Mouse (Mus musculus) liver, embryonic 15.5 days (tissue): ENCODE results near the gene Fbxo33. TPM values are rescaled to one million over a fixed set of nuclear protein-coding genes. Genes with fewer than 3 reads are reported as not detected.

Experiments used
- ATAC-seq: fragments of 200-750 bp; cut with Nextera tagmentation; 2 replicates; pipeline ENCODE4 v1.8.0; 2017; ENCODE audit warnings: moderate number of reproducible peaks, mild to moderate bottlenecking, moderate library complexity; ENCODE audit not compliant: insufficient read depth
- H3K27ac ChIP-seq: fragments of 300-500 bp; sonication (generic); replicated peaks from 2 replicates; pipeline ENCODE4 v1.5.1; 2015; ENCODE audit warnings: mild to moderate bottlenecking, inconsistent platforms
- H3K27me3 ChIP-seq: fragments of 300-500 bp; sonication (generic); 2 replicates; pipeline ENCODE4 v1.6.1; 2015; ENCODE audit warnings: mild to moderate bottlenecking, inconsistent platforms
- H3K36me3 ChIP-seq: fragments of 300-500 bp; sonication (generic); replicated peaks from 2 replicates; pipeline ENCODE4 v1.6.1; 2015; ENCODE audit warnings: moderate library complexity, mild to moderate bottlenecking, inconsistent platforms
- H3K4me1 ChIP-seq: fragments of 300-500 bp; sonication (generic); replicated peaks from 2 replicates; pipeline ENCODE4 v1.6.1; 2015; ENCODE audit warnings: inconsistent platforms
- H3K4me2 ChIP-seq: fragments of 300-500 bp; sonication (generic); 2 replicates; pipeline ENCODE4 v1.6.1; 2015; ENCODE audit warnings: moderate library complexity, mild to moderate bottlenecking, inconsistent platforms
- H3K4me3 ChIP-seq: fragments of 300-500 bp; sonication (generic); replicated peaks from 2 replicates; pipeline ENCODE4 v1.5.1; 2015; ENCODE audit warnings: mild to moderate bottlenecking, inconsistent platforms
- H3K9ac ChIP-seq: fragments of 300-500 bp; sonication (generic); 2 replicates; pipeline ENCODE4 v1.6.1; 2015; ENCODE audit warnings: moderate library complexity, mild to moderate bottlenecking, inconsistent platforms
- H3K9me3 ChIP-seq: fragments of 300-500 bp; sonication (generic); replicated peaks from 2 replicates; pipeline ENCODE4 v1.6.1; 2016; ENCODE audit warnings: inconsistent platforms
- WGBS: fragments of 180-500 bp; shearing (Covaris S2); methylation state at CpG from one replicate; pipeline ENCODE4 v1.1.7; 2015; ENCODE audit warnings: mixed read lengths; ENCODE audit not compliant: insufficient replicate concordance; 5-methylcytosine and 5-hydroxymethylcytosine counted together
- polyA plus RNA-seq: library from polyadenylated mRNA; unstranded; fragments of >200 nt; fragmentation: Nextera tagmentation; extraction: Ambion mirVana; gene quantifications from 2 replicates; pipeline ENCODE4 v1.2.1, GENCODE M21; 2015

Fbxo33 gene
- polyA plus RNA-seq, 1 experiment from 2014 or later = 7.8 TPM

- Histone ChIP-seq H3K27ac (no peak overlapping the region), H3K4me2 (no peak overlapping the region), H3K4me3 (no peak overlapping the region), H3K9ac (no peak overlapping the region), H3K36me3 (peaks cover 23% of the 10 kb centered on the region), H3K27me3 (no peaks in the 10 kb centered on the region), H3K9me3 (no peaks in the 10 kb centered on the region), H3K4me1 (peaks cover 21% of the 10 kb centered on the region)
- 79% methylated on average over 4 of the region's 4 CpGs for WGBS
- no peak for ATAC-seq
These were observed 23.6 kb downstream of the Fbxo33 start for GRCm38 (mm10) chr12:59195941-59196340.

DNA sequence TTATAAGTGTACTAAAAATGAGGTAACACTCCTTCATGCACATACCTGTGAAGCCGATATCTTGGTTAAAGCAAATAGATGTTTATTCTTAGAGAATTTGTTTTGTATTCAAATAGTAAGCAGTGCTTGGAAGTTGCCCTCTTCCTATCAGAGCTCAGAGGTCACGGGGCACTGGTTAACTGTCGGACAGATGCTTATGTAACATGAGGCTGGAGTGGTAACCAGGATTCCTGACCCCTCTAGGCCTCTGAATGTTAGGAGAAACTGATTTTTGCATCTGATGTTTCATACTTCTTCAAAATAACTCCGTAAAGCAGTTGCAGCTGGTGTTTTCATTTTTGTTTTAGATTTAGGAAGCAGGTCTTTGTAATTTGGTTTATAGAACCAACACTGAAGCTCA lies 24.5 kb downstream of the Fbxo33 start:
- Histone ChIP-seq H3K27me3 (no peaks in the 10 kb centered on the region), H3K36me3 (peaks cover 22% of the 10 kb centered on the region), H3K9ac (no peak overlapping the region), H3K27ac (peak overlapping the region; percentile 45), H3K4me2 (peak overlapping the region; percentile 29), H3K9me3 (no peaks in the 10 kb centered on the region), H3K4me3 (no peak overlapping the region), H3K4me1 (peaks cover 21% of the 10 kb centered on the region)
- ATAC-seq = 0 out of 2 replicates have a peak, but pooled peaks have one; percentile 44
- 53% methylated on average over 4 of the region's 4 CpGs for WGBS

DNA sequence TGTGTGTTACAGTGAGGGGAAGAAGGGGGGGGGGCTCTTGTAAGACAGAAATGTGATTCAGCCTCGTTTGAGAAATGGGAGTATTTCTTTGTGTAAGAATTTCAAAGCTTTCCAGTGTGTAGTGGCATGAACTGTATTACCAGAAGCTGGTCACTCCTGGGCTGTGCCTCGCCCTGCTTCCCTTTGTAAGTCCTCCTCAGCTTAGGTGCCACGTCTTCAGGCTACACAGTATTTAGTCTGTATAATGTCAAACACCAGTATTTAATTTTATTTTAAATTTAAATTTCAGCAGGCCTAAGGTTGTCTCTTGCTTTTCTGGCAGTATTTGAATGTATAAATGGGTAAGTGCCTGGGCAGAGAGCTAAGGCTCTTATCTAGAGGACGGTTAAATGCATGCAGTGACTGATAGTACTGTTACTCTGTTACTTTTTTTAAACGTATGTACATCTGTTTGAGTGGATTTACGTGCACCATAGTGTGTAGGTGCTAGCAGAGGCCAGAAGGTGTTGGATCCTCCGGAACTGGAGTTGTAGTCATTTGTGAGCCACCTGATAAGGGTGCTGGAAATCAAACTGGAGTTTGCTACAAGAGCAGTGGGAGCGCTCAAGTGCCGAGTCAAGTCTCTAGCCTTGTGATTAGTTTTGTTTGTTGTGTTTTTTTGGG lies 25.1 kb downstream of the Fbxo33 start:
- 21% methylated on average over 9 of the region's 9 CpGs for WGBS
- no peaks in the 10 kb centered on the region for H3K9me3 ChIP-seq
- ATAC-seq = peak; percentile 88
- peaks cover 20% of the 10 kb centered on the region for H3K36me3 ChIP-seq
- H3K4me1 ChIP-seq = peaks cover 21% of the 10 kb centered on the region
- peak overlapping the region; percentile 29 for H3K4me2 ChIP-seq
- H3K27me3 ChIP-seq = no peaks in the 10 kb centered on the region
- no peak overlapping the region for H3K4me3 ChIP-seq
- H3K9ac ChIP-seq = no peak overlapping the region
- H3K27ac ChIP-seq = peak overlapping the region; percentile 45

DNA sequence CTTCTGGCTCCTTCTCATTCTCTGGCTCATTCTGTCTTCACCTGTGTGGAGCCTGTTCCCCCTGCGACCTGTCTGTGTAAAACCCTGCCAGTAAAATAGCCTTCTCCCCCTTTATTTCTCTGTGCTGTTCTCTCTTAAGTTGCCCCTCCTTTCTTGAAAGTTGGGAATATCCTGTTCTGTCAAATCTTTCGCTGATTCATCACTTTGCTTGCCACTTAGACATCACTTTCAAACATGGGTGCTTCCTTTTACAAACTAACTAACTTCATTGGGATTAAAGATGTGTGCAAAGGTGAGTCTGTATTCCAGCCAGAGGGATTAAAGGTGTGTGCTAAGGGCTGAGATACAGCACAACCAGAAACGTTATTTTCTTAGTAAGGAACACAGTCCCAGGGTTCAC lies 25.9 kb downstream of the Fbxo33 start:
- no peak overlapping the region for H3K4me3 ChIP-seq
- H3K36me3 ChIP-seq = peaks cover 23% of the 10 kb centered on the region
- H3K27ac ChIP-seq = no peak overlapping the region
- no peaks in the 10 kb centered on the region for H3K27me3 ChIP-seq
- no peak overlapping the region for H3K4me2 ChIP-seq
- H3K9me3 ChIP-seq = no peaks in the 10 kb centered on the region
- no peak overlapping the region for H3K9ac ChIP-seq
- H3K4me1 ChIP-seq = peaks cover 21% of the 10 kb centered on the region
- ATAC-seq = no peak
- 61% methylated on average over 3 of the region's 3 CpGs for WGBS

DNA sequence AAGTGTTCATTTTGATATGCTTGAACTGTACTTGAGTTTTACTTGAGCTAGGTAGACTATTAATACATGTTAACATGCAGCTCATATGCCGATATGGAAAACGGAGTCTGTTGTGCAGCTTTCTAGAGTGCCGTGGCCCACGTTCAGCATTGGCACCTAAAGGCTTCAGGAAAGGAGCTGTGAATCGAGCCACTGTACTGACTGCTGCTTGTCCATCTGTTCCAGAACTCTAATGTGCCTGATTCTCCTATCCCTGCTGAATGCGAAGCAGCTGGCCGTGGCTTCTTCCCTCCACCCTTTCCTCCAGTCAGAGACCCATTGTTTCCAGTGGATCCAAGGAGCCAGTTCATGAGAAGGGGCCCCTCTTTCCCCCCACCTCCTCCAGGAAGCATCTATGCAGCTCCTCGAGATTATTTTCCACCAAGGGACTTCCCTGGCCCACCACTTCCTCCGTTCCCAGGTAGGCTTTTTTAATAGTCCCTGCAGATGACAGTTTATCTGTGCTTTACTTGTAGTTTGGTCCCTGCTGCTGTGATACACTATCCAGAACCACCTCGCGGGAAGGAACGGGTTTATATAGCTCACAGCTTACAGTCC lies 31.3 kb downstream of the Fbxo33 start:
- H3K4me3 ChIP-seq = no peak overlapping the region
- H3K36me3 ChIP-seq = peaks cover 61% of the 10 kb centered on the region
- ATAC-seq = no peak
- H3K27ac ChIP-seq = no peak overlapping the region
- H3K27me3 ChIP-seq = no peaks in the 10 kb centered on the region
- H3K4me2 ChIP-seq = no peak overlapping the region
- no peaks in the 10 kb centered on the region for H3K9me3 ChIP-seq
- H3K4me1 ChIP-seq = no peaks in the 10 kb centered on the region; the same call in 1 of the 2 replicates
- WGBS = 80% methylated on average over 12 of the region's 12 CpGs
- H3K9ac ChIP-seq = no peak overlapping the region

DNA sequence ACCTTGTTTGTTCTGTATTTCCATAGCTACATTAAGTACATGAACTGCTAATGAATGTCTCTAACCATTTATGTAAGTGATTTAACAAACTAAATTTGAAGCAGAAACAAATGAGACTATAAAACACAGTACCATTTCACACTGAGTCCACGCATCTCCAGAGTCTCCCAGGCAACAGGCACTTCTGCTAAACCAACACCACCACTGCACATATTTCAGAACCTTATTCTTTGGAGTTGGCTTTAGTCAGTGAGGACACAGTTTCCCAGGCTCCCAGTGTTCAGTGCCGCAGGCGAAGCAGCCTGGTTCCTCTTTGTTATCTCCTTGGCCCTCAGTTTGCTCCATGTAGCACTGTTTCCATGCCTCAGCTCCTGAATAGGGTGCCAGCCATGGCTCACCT lies 41.7 kb downstream of the Fbxo33 start:
- H3K36me3 ChIP-seq = peaks cover 80% of the 10 kb centered on the region

GRCm38 (mm10) chr12:59169935-59170334 lies 49.6 kb downstream of the Fbxo33 start:
- 80% methylated on average over 4 of the region's 4 CpGs for WGBS
- no peak overlapping the region for H3K27ac ChIP-seq
- H3K4me1 ChIP-seq = no peaks in the 10 kb centered on the region
- H3K9ac ChIP-seq = no peak overlapping the region
- H3K4me3 ChIP-seq = no peak overlapping the region
- no peaks in the 10 kb centered on the region for H3K27me3 ChIP-seq
- no peaks in the 10 kb centered on the region for H3K9me3 ChIP-seq
- H3K36me3 ChIP-seq = peaks cover 52% of the 10 kb centered on the region
- H3K4me2 ChIP-seq = no peak overlapping the region
- no peak for ATAC-seq

More for the DNA sequence above, 41.7 kb downstream of the Fbxo33 start:
- H3K27me3 ChIP-seq = no peaks in the 10 kb centered on the region
- H3K4me2 ChIP-seq = no peak overlapping the region
- H3K9me3 ChIP-seq = no peaks in the 10 kb centered on the region
- 82% methylated on average over 3 of the region's 3 CpGs for WGBS
- no peak for ATAC-seq
- no peaks in the 10 kb centered on the region for H3K4me1 ChIP-seq
- H3K4me3 ChIP-seq = no peak overlapping the region
- H3K9ac ChIP-seq = no peak overlapping the region
- no peak overlapping the region for H3K27ac ChIP-seq

DNA sequence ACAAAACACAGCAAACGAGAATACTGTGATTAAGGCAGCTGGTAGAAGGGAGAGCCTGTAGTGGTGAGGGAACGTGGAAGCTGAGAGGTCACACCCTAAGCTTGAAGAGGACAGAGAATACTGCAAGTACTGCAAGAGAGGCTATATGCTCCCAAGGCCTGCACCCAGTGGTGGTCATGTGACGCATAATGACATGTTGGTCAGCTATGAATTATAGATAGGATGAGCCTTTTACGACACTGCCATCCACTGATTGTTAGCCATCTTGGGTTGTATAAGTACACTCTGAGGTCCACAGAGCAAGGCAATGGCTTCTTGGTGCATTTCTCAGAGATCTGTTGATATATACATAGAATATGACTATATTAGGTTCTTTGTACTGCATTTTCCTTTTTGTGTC lies 53.0 kb downstream of the Fbxo33 start:
- peaks cover 67% of the 10 kb centered on the region for H3K36me3 ChIP-seq
- WGBS = 77% methylated on average over 4 of the region's 4 CpGs
- H3K9ac ChIP-seq = no peak overlapping the region
- no peak overlapping the region for H3K4me2 ChIP-seq
- peaks cover 4% of the 10 kb centered on the region; the same call in 1 of the 2 replicates for H3K4me1 ChIP-seq
- no peak for ATAC-seq
- no peak overlapping the region for H3K27ac ChIP-seq
- H3K9me3 ChIP-seq = no peaks in the 10 kb centered on the region
- no peak overlapping the region for H3K4me3 ChIP-seq
- H3K27me3 ChIP-seq = no peaks in the 10 kb centered on the region

DNA sequence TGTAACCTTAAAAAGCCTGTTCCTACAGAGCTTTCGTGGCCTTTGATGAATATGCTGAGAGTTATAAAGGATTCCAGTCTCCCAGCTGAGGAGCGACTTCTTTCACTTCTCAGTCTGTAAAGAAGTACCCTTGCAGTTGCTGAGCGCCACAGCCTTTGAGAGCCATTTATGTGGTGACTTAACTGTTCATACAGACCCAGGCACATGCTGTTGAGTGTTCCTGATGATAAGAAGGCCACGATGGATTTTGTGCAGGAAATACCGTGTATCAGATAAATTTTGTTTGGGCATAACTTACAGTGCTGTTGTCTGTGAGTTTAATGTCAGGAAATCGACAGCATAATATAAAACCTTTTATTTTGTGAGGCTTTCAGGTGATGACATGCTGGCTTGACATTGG lies 55.0 kb downstream of the Fbxo33 start:
- no peak for ATAC-seq
- H3K27ac ChIP-seq = no peak overlapping the region
- H3K27me3 ChIP-seq = no peaks in the 10 kb centered on the region
- H3K4me3 ChIP-seq = no peak overlapping the region
- 38% methylated on average over 6 of the region's 6 CpGs for WGBS
- no peak overlapping the region for H3K4me2 ChIP-seq
- H3K4me1 ChIP-seq = peaks cover 4% of the 10 kb centered on the region; the same call in 1 of the 2 replicates
- no peak overlapping the region for H3K9ac ChIP-seq
- H3K9me3 ChIP-seq = no peaks in the 10 kb centered on the region
- H3K36me3 ChIP-seq = peaks cover 69% of the 10 kb centered on the region

GRCm38 (mm10) chr12:59162797-59163196 lies 56.7 kb downstream of the Fbxo33 start:
- no peak for ATAC-seq
- H3K4me3 ChIP-seq = no peak overlapping the region
- H3K27ac ChIP-seq = no peak overlapping the region
- H3K9ac ChIP-seq = no peak overlapping the region
- H3K4me2 ChIP-seq = no peak overlapping the region
- 72% methylated on average over 2 of the region's 2 CpGs for WGBS
- no peaks in the 10 kb centered on the region for H3K9me3 ChIP-seq
- H3K27me3 ChIP-seq = no peaks in the 10 kb centered on the region
- peaks cover 76% of the 10 kb centered on the region for H3K36me3 ChIP-seq
- H3K4me1 ChIP-seq = peaks cover 4% of the 10 kb centered on the region; the same call in 1 of the 2 replicates

- no peak for ATAC-seq
- WGBS = 68% methylated on average over 2 of the region's 2 CpGs
These were observed 58.4 kb downstream of the Fbxo33 start for GRCm38 (mm10) chr12:59161091-59161490.

More at GRCm38 (mm10) chr12:59161091-59161490, 58.4 kb downstream of the Fbxo33 start:
- Histone ChIP-seq H3K9me3 (no peaks in the 10 kb centered on the region), H3K27me3 (no peaks in the 10 kb centered on the region), H3K4me2 (no peak overlapping the region), H3K9ac (no peak overlapping the region), H3K4me1 (peaks cover 4% of the 10 kb centered on the region; the same call in 1 of the 2 replicates), H3K4me3 (no peak overlapping the region), H3K36me3 (peaks cover 79% of the 10 kb centered on the region), H3K27ac (no peak overlapping the region)
